Mouse (Mus musculus) lung, embryonic 14.5 days (tissue): ENCODE measurements around the gene Cpn1. TPM values are rescaled to one million over a fixed set of nuclear protein-coding genes. Genes with fewer than 3 reads are reported as not detected.
A peak's percentile ranks its signal among the peaks of the same experiment; 100 is the strongest.

Experiments
- ATAC-seq: fragments of 200-750 bp; cut with Nextera tagmentation; 2 replicates; pipeline ENCODE4 v1.8.0; 2017; ENCODE audit warnings: mild to moderate bottlenecking, moderate TSS enrichment, moderate library complexity; ENCODE audit not compliant: insufficient read depth
- DNase-seq: peaks from one replicate; pipeline ENCODE4 v3.0.0-alpha.2; 2015
- H3K27ac ChIP-seq: fragments of 300-500 bp; sonication (generic); 2 replicates; pipeline ENCODE4 v1.5.1; 2014; ENCODE audit warnings: low read depth, mild to moderate bottlenecking, moderate library complexity
- H3K27me3 ChIP-seq: fragments of 300-500 bp; sonication (generic); 2 replicates; pipeline ENCODE4 v1.6.1; 2014; ENCODE audit warnings: low read length, control low read depth; ENCODE audit not compliant: insufficient read depth
- H3K36me3 ChIP-seq: fragments of 300-500 bp; sonication (generic); 2 replicates; pipeline ENCODE4 v1.6.1; 2014; ENCODE audit warnings: control low read depth; ENCODE audit not compliant: insufficient read depth
- H3K4me1 ChIP-seq: fragments of 300-500 bp; sonication (generic); 2 replicates; pipeline ENCODE4 v1.6.1; 2014; ENCODE audit warnings: antibody characterized with exemption, control low read depth; ENCODE audit not compliant: insufficient read depth
- H3K4me2 ChIP-seq: fragments of 300-500 bp; sonication (generic); 2 replicates; pipeline ENCODE4 v1.6.1; 2014; ENCODE audit warnings: mild to moderate bottlenecking
- H3K4me3 ChIP-seq: fragments of 300-500 bp; sonication (generic); 2 replicates; pipeline ENCODE4 v1.5.1; 2014; ENCODE audit warnings: low read depth, low read length
- H3K9ac ChIP-seq: fragments of 300-500 bp; sonication (generic); 2 replicates; pipeline ENCODE4 v1.6.1; 2014
- H3K9me3 ChIP-seq: fragments of 300-500 bp; sonication (generic); 2 replicates; pipeline ENCODE4 v1.6.1; 2016; ENCODE audit warnings: low read depth, low read length, control low read depth
- CTCF ChIP-seq: IDR thresholded peaks from 2 replicates; pipeline ENCODE4 v1.5.1; 2016; ENCODE audit warnings: antibody characterized with exemption, low read depth
- WGBS: fragments of 180-500 bp; shearing (Covaris S2); extraction: QIAGEN DNeasy Blood & Tissue Kit; methylation state at CpG from one replicate; pipeline ENCODE4 v1.1.7; 2014; 5-methylcytosine and 5-hydroxymethylcytosine counted together
- polyA plus RNA-seq: library from polyadenylated mRNA; unstranded; fragments of >200 nt; fragmentation: Nextera tagmentation; extraction: Ambion mirVana; gene quantifications from 2 replicates; pipeline ENCODE4 v1.2.1, GENCODE M21; 2014

Gene Cpn1
- polyA plus RNA-seq, 1 experiment from 2014 or later: 5.4 TPM

DNA sequence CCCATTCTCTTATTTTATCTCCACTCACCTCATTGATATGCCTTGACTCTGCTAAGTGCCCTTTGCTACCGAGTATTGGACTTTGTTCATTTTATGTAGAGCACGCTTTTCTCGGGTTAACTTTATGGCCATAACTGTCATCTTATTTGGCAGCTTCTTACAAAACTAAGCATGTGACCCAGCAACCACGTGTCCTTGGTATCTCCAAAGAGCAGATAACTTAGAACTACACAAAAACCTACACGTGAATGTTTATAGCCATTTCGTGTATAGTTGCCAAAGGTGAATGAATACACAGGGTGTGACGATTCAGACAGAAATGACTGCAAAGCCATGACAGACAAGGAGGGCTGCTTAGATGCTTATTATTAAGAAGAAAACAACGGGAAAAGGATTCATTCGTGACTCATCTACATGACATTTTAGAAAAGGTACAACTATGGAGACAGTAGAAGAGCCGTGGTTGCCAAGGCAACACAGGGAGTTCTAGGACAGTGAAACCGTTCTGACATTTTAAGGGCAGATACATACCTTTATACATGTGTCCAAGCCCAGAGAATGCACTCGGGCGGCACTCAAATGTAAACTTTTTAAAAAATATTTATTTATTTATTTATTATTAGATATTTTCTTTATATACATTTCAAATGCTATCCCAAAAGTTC lies 38.7 kb upstream of the Cpn1 start:
- H3K27me3 ChIP-seq: no peaks in the 10 kb centered on the region
- no peak overlapping the region for H3K4me2 ChIP-seq
- 0 out of 2 replicates have a peak, but pooled peaks cover 2% of the 10 kb centered on the region for H3K4me1 ChIP-seq
- no peaks in the 10 kb centered on the region for H3K36me3 ChIP-seq
- H3K4me3 ChIP-seq: no peak overlapping the region
- H3K27ac ChIP-seq: no peak overlapping the region
- TF ChIP-seq CTCF: no peak
- 74% methylated on average over 13 of the region's 13 CpGs for WGBS
- H3K9me3 ChIP-seq: no peaks in the 10 kb centered on the region
- no peak overlapping the region for H3K9ac ChIP-seq
- DNase-seq: no peak
- ATAC-seq: no peak

DNA sequence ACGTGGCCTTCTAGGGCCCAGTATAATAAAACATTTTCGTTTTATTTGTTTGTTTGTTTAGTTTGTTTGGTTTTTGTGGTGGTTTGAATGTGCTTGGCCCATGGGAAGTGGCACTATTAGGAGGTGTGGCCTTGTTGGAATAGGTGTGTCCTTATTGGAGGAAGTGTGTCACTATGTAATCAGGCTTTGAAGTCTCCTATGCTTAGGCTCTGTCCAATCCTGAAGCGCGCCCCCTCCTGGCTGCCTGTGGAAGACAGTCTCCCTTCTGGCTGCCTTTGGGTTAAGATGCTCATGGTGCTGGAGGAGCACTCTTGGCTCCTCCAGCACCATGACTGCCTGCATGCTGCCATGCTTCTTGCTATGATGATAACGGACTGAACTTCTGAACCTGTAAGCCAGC lies 36.7 kb upstream of the Cpn1 start:
- Histone ChIP-seq H3K9me3 (no peaks in the 10 kb centered on the region), H3K4me2 (no peak overlapping the region), H3K36me3 (no peaks in the 10 kb centered on the region), H3K4me1 (0 out of 2 replicates have a peak, but pooled peaks cover 2% of the 10 kb centered on the region), H3K27me3 (no peaks in the 10 kb centered on the region), H3K4me3 (no peak overlapping the region), H3K27ac (no peak overlapping the region), H3K9ac (no peak overlapping the region)
- DNase-seq (no peak), ATAC-seq (no peak)
- TF ChIP-seq CTCF: peak; percentile 27; the same call in 1 of the 2 replicates
- 68% methylated on average over 5 of the region's 5 CpGs for WGBS

DNA sequence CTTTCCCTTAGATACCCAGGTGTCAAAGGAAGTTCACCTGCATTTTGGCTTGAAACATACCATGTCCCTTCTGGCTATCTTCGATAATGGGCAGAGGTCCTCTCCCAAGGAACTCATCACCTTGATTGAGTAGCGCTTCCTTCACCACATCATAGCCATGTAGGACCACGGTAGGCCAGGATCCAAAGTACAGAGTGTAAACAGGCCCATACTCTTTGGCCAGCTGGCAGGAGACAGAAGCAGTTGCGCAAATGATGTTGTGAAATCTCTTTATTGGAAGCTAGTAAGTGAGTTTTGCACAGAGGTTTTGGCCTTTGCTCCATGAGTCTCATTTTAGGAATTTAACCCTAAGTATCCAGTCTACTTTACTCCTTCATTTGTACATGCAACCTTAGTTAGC lies 35.1 kb upstream of the Cpn1 start:
- DNase-seq (peak; percentile 88), ATAC-seq (peak; percentile 49)
- 68% methylated on average over 4 of the region's 4 CpGs for WGBS
- H3K4me3 ChIP-seq: no peak overlapping the region
- H3K27ac ChIP-seq: no peak overlapping the region
- H3K4me2 ChIP-seq: no peak overlapping the region
- no peaks in the 10 kb centered on the region for H3K36me3 ChIP-seq
- no peaks in the 10 kb centered on the region for H3K27me3 ChIP-seq
- no peak overlapping the region for H3K9ac ChIP-seq
- no peak for TF ChIP-seq CTCF
- no peaks in the 10 kb centered on the region for H3K9me3 ChIP-seq
- no peaks in the 10 kb centered on the region for H3K4me1 ChIP-seq

DNA sequence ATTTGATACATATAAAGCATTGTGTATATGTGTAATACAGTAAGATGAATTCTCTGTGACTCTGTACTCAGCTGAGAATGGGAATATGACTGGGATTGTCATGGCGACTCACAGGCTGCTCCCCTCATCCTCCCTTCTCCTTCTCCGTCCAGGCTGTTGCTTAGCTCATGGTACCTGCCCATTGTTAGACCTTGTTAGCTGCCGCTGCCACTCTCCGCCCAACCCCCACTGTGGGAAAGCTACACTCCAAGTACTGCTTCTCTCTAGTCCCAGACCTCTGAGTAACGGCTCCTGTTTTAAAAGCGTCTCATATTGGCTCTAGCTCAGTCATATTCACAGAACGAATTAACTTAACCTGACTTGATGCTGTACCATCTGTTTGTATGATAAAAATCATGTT lies 33.4 kb upstream of the Cpn1 start:
- H3K27me3 ChIP-seq: no peaks in the 10 kb centered on the region
- 59% methylated on average over 7 of the region's 7 CpGs for WGBS

DNA sequence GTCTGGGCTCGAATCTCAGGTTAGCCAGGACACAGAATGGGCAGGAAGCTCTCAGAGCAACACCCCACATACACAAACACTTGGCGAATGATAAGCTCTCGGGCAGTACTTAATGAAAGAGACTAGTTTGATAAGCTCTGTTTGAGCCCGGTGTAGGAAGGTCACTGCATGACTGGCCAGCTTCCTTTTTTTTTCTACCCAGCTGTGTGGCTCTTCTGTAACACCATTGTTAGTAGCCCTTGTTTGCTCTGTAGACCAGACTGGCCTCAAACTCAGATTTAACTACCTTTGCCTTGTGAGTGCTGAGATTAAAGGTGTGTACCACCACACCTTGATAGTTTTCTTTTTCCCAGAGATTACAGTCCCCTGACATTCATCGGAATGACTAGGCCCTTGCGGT lies 27.5 kb upstream of the Cpn1 start:
- no peak for ATAC-seq
- Histone ChIP-seq H3K9ac (no peak overlapping the region), H3K4me3 (no peak overlapping the region), H3K27me3 (no peaks in the 10 kb centered on the region), H3K4me2 (no peak overlapping the region), H3K4me1 (no peaks in the 10 kb centered on the region), H3K9me3 (no peaks in the 10 kb centered on the region), H3K27ac (no peak overlapping the region), H3K36me3 (no peaks in the 10 kb centered on the region)
- no peak for TF ChIP-seq CTCF
- whole genome bisulfite sequencing: 42% methylated on average over 6 of the region's 6 CpGs
- no peak for DNase-seq

More for the DNA sequence above, 33.4 kb upstream of the Cpn1 start:
- no peak for DNase-seq
- Histone ChIP-seq H3K4me3 (no peak overlapping the region), H3K27ac (no peak overlapping the region), H3K9me3 (no peaks in the 10 kb centered on the region), H3K4me1 (no peaks in the 10 kb centered on the region), H3K36me3 (no peaks in the 10 kb centered on the region), H3K9ac (no peak overlapping the region), H3K4me2 (no peak overlapping the region)
- no peak for ATAC-seq
- TF ChIP-seq CTCF: no peak

DNA sequence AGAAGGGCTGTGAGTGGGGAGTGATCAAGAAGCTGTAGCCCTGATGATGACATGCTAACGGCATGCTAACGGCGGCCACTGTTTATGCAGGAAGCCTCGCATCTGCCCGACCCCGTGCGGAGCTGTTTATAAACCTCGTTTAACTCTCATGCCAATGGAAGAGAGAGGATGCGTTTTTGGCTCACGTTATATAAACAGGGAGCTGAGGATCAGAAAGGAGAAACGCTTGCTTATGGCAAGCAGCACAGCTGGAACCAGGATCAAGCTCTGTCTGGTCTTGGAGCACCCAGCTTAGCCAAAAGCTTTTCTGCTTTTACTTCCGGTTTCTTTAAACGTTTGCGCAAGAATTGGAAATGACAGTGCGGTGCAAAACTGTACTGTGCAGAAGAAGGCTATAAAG lies 22.4 kb upstream of the Cpn1 start:
- H3K9me3 ChIP-seq: no peaks in the 10 kb centered on the region
- H3K4me2 ChIP-seq: no peak overlapping the region
- no peak overlapping the region for H3K9ac ChIP-seq
- 23% methylated on average over 15 of the region's 15 CpGs for WGBS
- no peaks in the 10 kb centered on the region for H3K27me3 ChIP-seq
- peaks cover 5% of the 10 kb centered on the region; the same call in 1 of the 2 replicates for H3K4me1 ChIP-seq
- H3K4me3 ChIP-seq: no peak overlapping the region
- ATAC-seq (peak; percentile 93), DNase-seq (peak; percentile 93)
- TF ChIP-seq CTCF: no peak
- no peaks in the 10 kb centered on the region for H3K36me3 ChIP-seq
- H3K27ac ChIP-seq: peak overlapping the region; percentile 14; the same call in 1 of the 2 replicates

DNA sequence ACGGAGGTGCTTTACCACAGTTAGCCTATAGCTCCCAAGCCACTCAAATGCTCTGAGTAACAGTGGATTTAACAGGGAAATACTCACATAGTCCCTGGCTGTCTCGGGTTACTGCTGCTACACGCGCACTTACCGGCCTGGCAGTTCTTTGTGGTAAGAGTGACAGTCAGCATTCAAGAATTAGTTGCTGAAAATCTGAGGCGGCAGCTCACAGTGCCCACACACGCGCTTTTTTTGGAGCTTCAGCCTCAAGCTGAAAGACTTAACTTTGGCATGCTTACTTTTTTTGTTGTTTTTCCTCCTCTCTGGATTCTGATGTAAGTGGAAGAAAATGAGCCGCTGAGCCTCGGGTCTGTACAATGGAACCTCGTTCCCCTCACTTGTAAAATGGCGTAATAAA lies 20.8 kb upstream of the Cpn1 start:
- Histone ChIP-seq H3K27ac (no peak overlapping the region), H3K27me3 (no peaks in the 10 kb centered on the region), H3K4me1 (peaks cover 5% of the 10 kb centered on the region; the same call in 1 of the 2 replicates), H3K4me2 (no peak overlapping the region), H3K4me3 (no peak overlapping the region), H3K9ac (no peak overlapping the region), H3K36me3 (no peaks in the 10 kb centered on the region), H3K9me3 (no peaks in the 10 kb centered on the region)
- WGBS: 60% methylated on average over 12 of the region's 12 CpGs
- peak; percentile 21 for DNase-seq
- no peak for ATAC-seq
- TF ChIP-seq CTCF: no peak
